Mouse (Mus musculus): ENCODE data around the gene Gm43191. TPM values are rescaled to one million over a fixed set of nuclear protein-coding genes. Genes with fewer than 3 reads are reported as not detected.
"Not testable (repeated sequence)": the region's sequence is repeated elsewhere in the genome, so short reads cannot be mapped to it uniquely, and the experiment has no call there.

The Gm43191 gene
- polyA plus RNA-seq, 1 experiment from 2014 or later: not detected

DNA sequence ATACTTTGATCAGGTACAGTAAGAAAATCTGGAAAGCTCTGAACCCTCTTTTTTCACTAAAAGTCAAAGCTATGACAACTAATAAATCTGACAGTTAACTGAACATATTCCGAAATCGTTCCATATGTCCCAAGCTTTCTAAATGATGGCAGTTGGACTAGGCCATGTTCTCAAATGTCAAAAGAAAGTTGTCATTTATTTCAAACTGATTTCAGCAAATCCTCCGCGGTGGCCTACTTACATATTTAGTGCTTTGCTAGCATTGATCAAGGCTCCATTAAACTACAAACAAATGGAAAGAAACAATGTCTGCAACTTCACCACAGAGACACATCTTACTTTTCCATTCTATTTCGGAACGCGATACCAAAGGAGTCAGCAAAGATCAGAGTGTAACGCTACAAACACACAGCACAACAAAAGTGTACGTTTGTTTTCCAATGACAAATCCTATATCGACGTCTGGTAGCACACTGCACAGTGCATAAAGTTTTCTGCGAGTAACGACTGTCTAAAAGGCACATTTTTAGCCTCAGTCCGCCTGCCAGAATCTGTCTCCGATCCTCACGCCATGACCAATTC, 19.7 kb downstream of the Gm43191 start:
- Histone ChIP-seq H3K9ac (peak overlapping the region; percentile 99), H3K4me3 (peak overlapping the region; percentile 87), H3K27ac (replicated peaks) (peak overlapping the region; percentile 96), H3K4me1 (peaks cover 58% of the 10 kb centered on the region), H3K36me3 (no peaks in the 10 kb centered on the region), H3K4me2 (peak overlapping the region; percentile 78), H3K27me3 (replicated peaks) (no peaks in the 10 kb centered on the region), H3K9me3 (no peaks in the 10 kb centered on the region)
- WGBS: 5% methylated on average over 16 of the region's 16 CpGs
- no peak for ATAC-seq (ENCODE audit: extremely low read depth, insufficient number of reproducible peaks, low FRiP score, low TSS enrichment)

DNA sequence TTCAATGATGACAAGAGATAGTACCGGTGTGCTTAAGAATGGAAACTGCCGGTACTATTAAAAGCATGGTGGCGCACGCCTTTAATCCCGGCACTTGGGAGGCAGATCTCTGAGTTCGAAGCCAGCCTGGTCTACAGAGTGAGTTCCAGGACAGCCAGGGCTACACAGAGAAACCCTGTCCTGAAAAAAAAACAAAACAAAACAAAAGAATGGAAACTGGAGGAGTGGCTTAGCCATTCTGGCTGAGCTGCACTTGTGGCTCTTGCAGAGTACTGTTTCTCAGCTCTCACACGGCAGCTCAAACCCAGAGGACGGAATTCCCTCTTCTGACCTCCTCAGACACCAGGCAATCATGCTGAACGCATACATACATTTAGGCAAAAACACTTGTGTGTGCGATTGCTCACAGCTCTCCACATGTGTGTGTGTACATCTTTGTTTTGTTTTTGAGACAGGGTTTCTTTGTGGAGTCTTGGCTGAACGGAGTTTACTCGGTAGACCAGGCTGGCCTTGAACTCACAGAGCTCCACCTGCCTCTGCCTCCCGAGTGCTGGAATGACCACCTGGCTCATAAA, 21.1 kb downstream of the Gm43191 start:
- Histone ChIP-seq H3K4me3 (peak overlapping the region; percentile 11; the same call in 1 of the 2 replicates), H3K9ac (peak overlapping the region; percentile 99; the same call in 1 of the 2 replicates), H3K4me1 (peaks cover 67% of the 10 kb centered on the region), H3K27me3 (replicated peaks) (no peaks in the 10 kb centered on the region), H3K9me3 (no peaks in the 10 kb centered on the region), H3K27ac (replicated peaks) (no peak overlapping the region), H3K36me3 (no peaks in the 10 kb centered on the region), H3K4me2 (peak overlapping the region; percentile 78)
- ATAC-seq (ENCODE audit: extremely low read depth, insufficient number of reproducible peaks, low FRiP score, low TSS enrichment): no peak
- 69% methylated on average over 13 of the region's 13 CpGs for WGBS

DNA sequence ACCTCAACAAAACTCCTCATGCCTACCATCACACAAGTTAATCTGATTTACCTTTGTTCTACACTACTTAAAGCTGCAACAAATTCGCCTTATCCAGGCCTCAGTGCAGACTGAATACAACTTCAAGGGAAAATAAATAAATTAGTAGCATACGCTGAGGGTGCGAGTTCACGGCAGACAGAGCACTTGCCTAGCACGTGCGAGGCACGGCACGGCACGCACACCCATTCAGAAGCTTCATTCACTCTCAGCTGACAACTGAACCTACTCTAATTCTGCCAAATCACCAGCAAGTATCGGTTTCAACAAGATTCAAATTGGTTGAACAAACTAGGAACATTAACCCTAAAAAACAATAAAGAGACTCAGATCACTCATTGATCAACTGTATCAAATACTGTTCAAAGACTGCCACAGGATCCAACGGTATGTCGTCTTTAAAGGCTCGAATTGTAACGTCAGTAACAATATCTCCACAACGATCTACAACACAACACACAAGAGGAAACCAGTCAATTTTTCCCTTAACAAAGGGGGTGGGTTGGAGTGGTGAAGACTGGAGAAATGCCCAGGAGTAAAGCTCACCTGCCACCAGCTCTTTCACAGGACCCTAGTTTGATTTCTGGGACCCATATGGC, 22.0 kb downstream of the Gm43191 start:
- Histone ChIP-seq H3K9me3 (no peaks in the 10 kb centered on the region), H3K4me3 (no peak overlapping the region), H3K4me1 (peaks cover 70% of the 10 kb centered on the region), H3K27ac (replicated peaks) (no peak overlapping the region), H3K4me2 (no peak overlapping the region), H3K9ac (no peak overlapping the region), H3K27me3 (replicated peaks) (no peaks in the 10 kb centered on the region), H3K36me3 (no peaks in the 10 kb centered on the region)
- no peak for ATAC-seq (ENCODE audit: extremely low read depth, insufficient number of reproducible peaks, low FRiP score, low TSS enrichment)
- 81% methylated on average over 15 of the region's 15 CpGs for WGBS

DNA sequence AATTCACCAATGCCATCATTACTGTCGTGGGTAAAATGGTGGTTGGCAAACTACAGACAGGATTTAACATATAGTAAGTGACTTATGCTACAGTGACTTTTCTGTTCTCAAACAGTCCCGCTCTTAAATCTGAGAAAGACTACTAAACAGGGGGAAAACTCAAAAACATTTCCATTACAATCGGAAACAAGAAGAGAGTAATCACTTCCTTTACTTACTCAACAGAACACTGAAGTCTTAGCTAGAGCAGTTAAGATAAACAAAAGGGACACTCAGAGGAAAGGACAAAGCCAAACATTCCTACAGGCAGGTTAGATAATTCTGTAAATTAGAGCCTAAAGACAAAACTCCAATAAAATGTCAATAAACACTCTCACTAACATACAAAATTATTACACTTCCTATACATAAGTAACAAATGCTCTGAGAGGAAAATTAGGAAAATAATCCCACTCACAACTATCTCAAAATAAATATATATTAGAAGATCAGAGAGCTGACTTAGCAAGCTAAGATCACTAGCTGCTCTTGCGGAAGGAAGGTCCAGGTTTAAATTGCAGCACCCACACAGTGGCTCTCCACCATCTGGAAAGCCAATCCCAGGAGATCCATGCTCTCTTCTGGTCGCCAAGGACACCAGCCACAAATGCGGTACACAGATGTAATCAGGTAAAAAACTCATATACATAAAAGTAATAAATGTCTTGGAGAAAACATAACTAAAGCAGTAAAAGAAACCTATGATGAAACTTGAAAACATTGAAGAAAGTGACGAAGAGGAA, 24.7 kb downstream of the Gm43191 start:
- Histone ChIP-seq H3K36me3 (no peaks in the 10 kb centered on the region), H3K27me3 (replicated peaks) (no peaks in the 10 kb centered on the region), H3K9ac (no peak overlapping the region), H3K27ac (replicated peaks) (0 out of 2 replicates have a peak overlapping the region, but pooled peaks have one; percentile 15), H3K9me3 (no peaks in the 10 kb centered on the region), H3K4me1 (peaks cover 82% of the 10 kb centered on the region), H3K4me2 (no peak overlapping the region), H3K4me3 (no peak overlapping the region)
- 73% methylated on average over 7 of the region's 7 CpGs for WGBS
- ATAC-seq (ENCODE audit: extremely low read depth, insufficient number of reproducible peaks, low FRiP score, low TSS enrichment): no peak

DNA sequence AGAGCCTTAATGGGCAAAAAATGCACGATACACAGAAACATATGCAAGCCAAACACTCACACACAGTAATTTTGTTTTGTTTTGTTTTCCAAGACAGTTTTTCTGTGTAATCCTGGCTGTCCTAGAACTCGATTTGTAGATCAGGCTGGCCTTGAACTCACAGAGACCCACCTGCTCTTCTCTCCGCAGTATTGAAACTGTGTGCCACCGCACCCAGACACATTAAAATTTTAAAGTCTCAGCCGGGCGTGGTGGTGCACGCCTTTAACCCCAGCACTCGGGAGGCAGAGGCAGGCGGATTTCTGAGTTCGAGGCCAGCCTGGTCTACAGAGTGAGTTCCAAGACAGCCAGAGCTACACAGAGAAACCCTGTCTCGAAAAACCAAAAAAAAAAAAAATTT, 27.0 kb downstream of the Gm43191 start:
- 93% methylated on average over 11 of the region's 11 CpGs for WGBS
- not testable (repeated sequence) for ATAC-seq (ENCODE audit: extremely low read depth, insufficient number of reproducible peaks, low FRiP score, low TSS enrichment)

DNA sequence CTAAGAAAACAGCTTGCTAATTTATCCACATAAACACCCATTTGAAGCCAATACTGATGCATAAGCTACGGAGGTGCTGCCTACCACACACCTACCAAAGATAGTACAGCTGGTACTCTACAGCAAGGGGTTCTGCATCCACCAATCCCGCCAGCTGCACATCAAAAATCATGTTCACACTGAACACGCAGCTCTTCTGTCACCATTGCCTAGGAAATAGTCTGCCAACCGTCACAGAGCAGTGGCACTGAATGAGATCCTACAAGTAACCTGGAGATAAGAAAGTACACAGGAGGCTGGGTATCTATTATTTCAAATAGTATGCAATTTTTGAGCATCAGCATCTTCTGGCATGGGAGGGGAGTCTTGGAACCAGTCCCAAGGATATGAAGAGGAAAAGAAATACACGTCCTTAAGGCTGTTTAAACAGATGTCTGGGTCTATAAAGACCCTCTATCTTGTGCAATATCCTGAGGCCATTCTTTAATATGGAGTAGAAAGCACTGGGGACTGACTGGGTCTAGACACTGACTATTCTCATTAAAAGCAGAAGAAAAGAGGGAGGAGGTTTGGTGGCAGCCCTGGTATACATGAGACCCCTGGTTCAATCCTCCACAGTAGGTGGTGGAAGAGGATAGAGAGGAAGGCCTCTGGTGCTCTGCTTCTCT, 27.6 kb downstream of the Gm43191 start:
- 49% methylated on average over 5 of the region's 5 CpGs for WGBS
- Histone ChIP-seq H3K9ac (no peak overlapping the region; the same call in 1 of the 2 replicates), H3K4me2 (no peak overlapping the region), H3K4me3 (no peak overlapping the region), H3K4me1 (peaks cover 59% of the 10 kb centered on the region), H3K36me3 (peaks cover 20% of the 10 kb centered on the region), H3K9me3 (no peaks in the 10 kb centered on the region), H3K27ac (replicated peaks) (no peak overlapping the region), H3K27me3 (replicated peaks) (no peaks in the 10 kb centered on the region)
- no peak for ATAC-seq (ENCODE audit: extremely low read depth, insufficient number of reproducible peaks, low FRiP score, low TSS enrichment)

More for the DNA sequence above, 27.0 kb downstream of the Gm43191 start:
- H3K27ac ChIP-seq (replicated peaks); H3K27me3 ChIP-seq (replicated peaks); H3K9ac ChIP-seq; H3K9me3 ChIP-seq; H3K4me2 ChIP-seq; H3K4me3 ChIP-seq: not testable (repeated sequence)
- H3K4me1 ChIP-seq: peaks cover 63% of the 10 kb centered on the region
- H3K36me3 ChIP-seq: peaks cover 13% of the 10 kb centered on the region

DNA sequence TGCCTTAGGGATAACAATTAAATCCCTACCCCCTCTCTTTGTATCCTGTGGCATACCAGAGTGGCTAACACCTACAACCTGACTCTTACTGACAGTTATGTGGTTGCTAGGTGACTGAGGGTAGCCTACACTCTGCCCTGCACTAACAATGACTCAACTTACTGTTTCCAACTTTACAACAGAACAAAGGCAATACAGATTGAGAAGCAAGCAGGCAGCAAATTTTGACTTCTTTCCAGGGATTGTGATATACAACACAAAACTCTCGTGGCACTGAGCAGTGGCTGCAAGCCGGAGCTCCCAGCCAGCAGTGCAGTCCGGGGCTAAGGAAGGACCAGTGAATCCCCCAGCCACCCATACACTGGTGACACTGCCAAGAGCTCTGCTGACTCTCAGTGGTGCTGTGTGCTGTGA, 29.0 kb downstream of the Gm43191 start:
- H3K36me3 ChIP-seq: peaks cover 27% of the 10 kb centered on the region
- peaks cover 46% of the 10 kb centered on the region for H3K4me1 ChIP-seq
- H3K27me3 ChIP-seq (replicated peaks): no peaks in the 10 kb centered on the region
- no peak overlapping the region for H3K27ac ChIP-seq (replicated peaks)
- WGBS: 48% methylated on average over 3 of the region's 3 CpGs
- no peak overlapping the region for H3K4me2 ChIP-seq
- H3K9ac ChIP-seq: no peak overlapping the region
- no peaks in the 10 kb centered on the region for H3K9me3 ChIP-seq
- ATAC-seq (ENCODE audit: extremely low read depth, insufficient number of reproducible peaks, low FRiP score, low TSS enrichment): no peak
- no peak overlapping the region for H3K4me3 ChIP-seq

DNA sequence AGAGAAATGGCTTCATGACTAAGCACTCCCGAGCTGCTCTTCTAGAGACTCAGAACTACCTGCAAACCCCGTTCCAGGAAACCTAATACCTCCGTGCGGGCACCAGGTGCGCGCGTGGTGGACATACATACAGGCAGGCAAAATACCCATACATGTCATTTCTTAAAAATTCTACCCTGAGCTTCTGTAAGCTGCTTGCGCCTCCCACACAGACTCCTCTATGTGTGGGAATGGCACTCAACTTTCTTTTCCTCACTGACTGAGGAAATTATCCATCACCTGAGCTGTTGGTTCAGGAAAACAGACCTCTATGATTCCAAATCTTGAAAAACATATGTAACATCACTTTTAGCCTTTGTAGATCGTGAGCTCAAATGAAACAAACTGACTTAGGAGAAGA, 30.4 kb downstream of the Gm43191 start:
- no peak overlapping the region for H3K4me3 ChIP-seq
- no peaks in the 10 kb centered on the region for H3K27me3 ChIP-seq (replicated peaks)
- no peak overlapping the region for H3K27ac ChIP-seq (replicated peaks)
- WGBS: 93% methylated on average over 9 of the region's 9 CpGs
- peaks cover 41% of the 10 kb centered on the region for H3K36me3 ChIP-seq
- no peaks in the 10 kb centered on the region for H3K9me3 ChIP-seq
- ATAC-seq (ENCODE audit: extremely low read depth, insufficient number of reproducible peaks, low FRiP score, low TSS enrichment): no peak
- H3K4me1 ChIP-seq: peaks cover 34% of the 10 kb centered on the region
- H3K9ac ChIP-seq: no peak overlapping the region
- H3K4me2 ChIP-seq: no peak overlapping the region

DNA sequence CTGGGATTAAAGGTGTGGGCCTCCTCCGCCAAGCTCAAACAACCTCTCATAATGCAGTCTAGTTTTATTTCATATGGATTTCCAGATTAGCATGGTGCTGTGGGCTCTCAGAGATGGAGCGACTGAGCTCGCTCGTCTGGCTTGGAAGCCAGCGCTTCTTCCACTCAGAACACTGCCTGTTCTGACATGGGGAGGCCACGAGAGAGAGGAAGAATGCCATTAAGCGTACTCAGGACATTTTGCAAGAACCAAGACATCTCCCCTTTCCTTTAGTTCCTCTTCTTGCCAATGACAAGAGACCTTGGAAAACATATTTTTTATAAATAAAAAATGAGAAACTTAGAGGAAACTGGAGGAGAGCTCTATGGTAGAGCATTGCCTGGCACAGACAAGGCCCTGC, 32.3 kb downstream of the Gm43191 start:
- no peak overlapping the region for H3K4me2 ChIP-seq
- H3K36me3 ChIP-seq: peaks cover 58% of the 10 kb centered on the region
- no peaks in the 10 kb centered on the region for H3K27me3 ChIP-seq (replicated peaks)
- no peak overlapping the region for H3K4me3 ChIP-seq
- H3K4me1 ChIP-seq: peaks cover 26% of the 10 kb centered on the region
- no peaks in the 10 kb centered on the region for H3K9me3 ChIP-seq
- no peak overlapping the region for H3K9ac ChIP-seq
- no peak overlapping the region for H3K27ac ChIP-seq (replicated peaks)
- no peak for ATAC-seq (ENCODE audit: extremely low read depth, insufficient number of reproducible peaks, low FRiP score, low TSS enrichment)
- 86% methylated on average over 7 of the region's 7 CpGs for WGBS

DNA sequence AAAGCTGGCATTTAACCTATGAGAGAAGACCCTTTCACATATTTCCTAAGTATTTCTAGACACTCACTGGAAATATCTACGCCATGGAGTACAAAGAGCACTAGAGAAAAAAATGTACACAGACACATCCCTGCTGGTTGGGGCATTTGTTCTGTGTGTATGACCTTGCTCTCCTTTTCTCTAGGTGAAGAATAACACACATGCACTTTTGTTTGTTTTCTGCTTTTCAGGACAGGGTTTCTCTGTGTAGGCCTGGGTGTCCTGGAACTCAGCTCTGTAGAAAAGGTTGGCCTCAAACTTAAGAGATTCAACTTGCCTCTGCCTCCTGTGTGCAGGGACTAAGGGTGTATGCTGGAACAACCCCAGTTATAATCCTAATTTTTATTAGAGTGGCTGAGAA, 34.7 kb downstream of the Gm43191 start:
- Histone ChIP-seq H3K9me3 (no peaks in the 10 kb centered on the region), H3K27ac (replicated peaks) (no peak overlapping the region), H3K4me2 (no peak overlapping the region), H3K27me3 (replicated peaks) (no peaks in the 10 kb centered on the region), H3K4me3 (no peak overlapping the region), H3K9ac (no peak overlapping the region), H3K4me1 (peaks cover 4% of the 10 kb centered on the region; the same call in 1 of the 2 replicates), H3K36me3 (peaks cover 82% of the 10 kb centered on the region)
- no peak for ATAC-seq (ENCODE audit: extremely low read depth, insufficient number of reproducible peaks, low FRiP score, low TSS enrichment)
- WGBS: 87% methylated on average over 1 of the region's 1 CpGs

DNA sequence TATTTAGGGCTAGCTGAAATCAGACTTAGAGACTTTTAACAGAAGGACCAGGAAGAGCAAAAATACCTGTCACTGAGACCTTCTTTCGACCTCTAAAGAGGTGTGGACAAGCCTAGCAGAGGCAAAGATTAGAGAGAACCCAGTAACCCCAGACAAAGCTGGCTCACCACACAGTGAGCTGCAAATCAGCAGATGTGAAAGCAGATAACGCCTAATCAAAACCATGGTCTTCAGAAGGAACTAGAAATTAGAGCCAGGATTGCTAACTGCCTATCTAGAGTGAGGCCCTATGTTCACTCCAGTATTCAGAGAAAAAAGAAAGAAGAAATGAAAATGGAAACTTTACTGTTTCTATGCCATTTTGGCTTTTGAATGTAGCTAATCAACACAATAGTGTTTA, 38.7 kb downstream of the Gm43191 start:
- Histone ChIP-seq H3K36me3 (peaks cover 97% of the 10 kb centered on the region), H3K9me3 (no peaks in the 10 kb centered on the region), H3K9ac (no peak overlapping the region), H3K27ac (replicated peaks) (no peak overlapping the region), H3K4me3 (no peak overlapping the region), H3K4me2 (no peak overlapping the region), H3K27me3 (replicated peaks) (no peaks in the 10 kb centered on the region), H3K4me1 (no peaks in the 10 kb centered on the region)
- ATAC-seq (ENCODE audit: extremely low read depth, insufficient number of reproducible peaks, low FRiP score, low TSS enrichment): no peak
- WGBS: 79% methylated on average over 2 of the region's 2 CpGs

Data from heart, embryonic 13.5 days (tissue).